Mouse (Mus musculus) liver, postnatal 0 days (tissue): Measurements from ENCODE around the gene 4931429L15Rik. TPM values are rescaled to one million over a fixed set of nuclear protein-coding genes. Genes with fewer than 3 reads are reported as not detected.
A peak's percentile ranks its signal among the peaks of the same experiment; 100 is the strongest.
"Not testable (repeated sequence)": the region's sequence is repeated elsewhere in the genome, so short reads cannot be mapped to it uniquely, and the experiment has no call there.

Experiments used
- ATAC-seq: fragments of 200-750 bp; cut with Nextera tagmentation; 2 replicates; pipeline ENCODE4 v1.8.0; 2017; ENCODE audit warnings: mild to moderate bottlenecking, moderate library complexity
- DNase-seq: peaks from one replicate; pipeline ENCODE4 v3.0.0-alpha.2; 2016
- H3K27ac ChIP-seq: fragments of 300-500 bp; sonication (generic); 2 replicates; pipeline ENCODE4 v1.5.1; 2014; ENCODE audit warnings: antibody characterized with exemption, moderate library complexity, mild to moderate bottlenecking, low read depth
- H3K27me3 ChIP-seq: fragments of 300-500 bp; sonication (generic); 2 replicates; pipeline ENCODE4 v1.6.1; 2014; ENCODE audit warnings: low read length, control low read depth, mixed read lengths; ENCODE audit not compliant: insufficient read depth
- H3K36me3 ChIP-seq: fragments of 300-500 bp; sonication (generic); replicated peaks from 2 replicates; pipeline ENCODE4 v1.6.1; 2014; ENCODE audit warnings: mild to moderate bottlenecking, control low read depth, low read length, moderate library complexity, mixed read lengths; ENCODE audit not compliant: insufficient read depth
- H3K4me1 ChIP-seq: fragments of 300-500 bp; sonication (generic); 2 replicates; pipeline ENCODE4 v1.6.1; 2014; ENCODE audit warnings: antibody characterized with exemption, mild to moderate bottlenecking, control low read depth; ENCODE audit not compliant: insufficient read depth
- H3K4me2 ChIP-seq: fragments of 300-500 bp; sonication (generic); 2 replicates; pipeline ENCODE4 v1.6.1; 2014; ENCODE audit warnings: low read depth, mild to moderate bottlenecking, low read length, moderate library complexity, mixed read lengths
- H3K4me3 ChIP-seq: fragments of 300-500 bp; sonication (generic); 2 replicates; pipeline ENCODE4 v1.5.1; 2014; ENCODE audit warnings: low read depth, low read length
- H3K9ac ChIP-seq: fragments of 300-500 bp; sonication (generic); replicated peaks from 2 replicates; pipeline ENCODE4 v1.6.1; 2014; ENCODE audit warnings: mild to moderate bottlenecking, moderate library complexity
- H3K9me3 ChIP-seq: fragments of 300-500 bp; sonication (generic); 2 replicates; pipeline ENCODE4 v1.6.1; 2016; ENCODE audit warnings: mild to moderate bottlenecking, control low read depth, low read length, mixed read lengths
- CTCF ChIP-seq: sonication (generic); IDR thresholded peaks from 2 replicates; pipeline ENCODE4 v1.5.1; 2016; ENCODE audit warnings: antibody characterized with exemption, low read depth
- EP300 ChIP-seq: IDR thresholded peaks from 2 replicates; pipeline ENCODE4 v1.6.1; 2016; ENCODE audit warnings: antibody characterized with exemption, low read depth, mild to moderate bottlenecking
- WGBS: fragments of 180-500 bp; shearing (Covaris S2); extraction: QIAGEN DNeasy Blood & Tissue Kit; methylation state at CpG from one replicate; pipeline ENCODE4 v1.1.7; 2014; ENCODE audit not compliant: insufficient replicate concordance; 5-methylcytosine and 5-hydroxymethylcytosine counted together
- polyA plus RNA-seq: library from polyadenylated mRNA; unstranded; fragments of >200 nt; fragmentation: Nextera tagmentation; extraction: Ambion mirVana; gene quantifications from 2 replicates; pipeline ENCODE4 v1.2.1, GENCODE M21; 2015

The 4931429L15Rik gene
- polyA plus RNA-seq = not detected in 2 replicates

- not testable (repeated sequence) for H3K4me3 ChIP-seq, H3K36me3 ChIP-seq, DNase-seq, H3K9me3 ChIP-seq, ATAC-seq, H3K9ac ChIP-seq, H3K4me1 ChIP-seq, H3K27me3 ChIP-seq, H3K4me2 ChIP-seq, H3K27ac ChIP-seq
- WGBS = 74% methylated on average over 6 of the region's 6 CpGs
Measured at GRCm38 (mm10) chr9:46319886-46320285, at the start of gene 4931429L15Rik. TSS of gene 4931429L15Rik (minus strand) at chr9:46319986.

DNA sequence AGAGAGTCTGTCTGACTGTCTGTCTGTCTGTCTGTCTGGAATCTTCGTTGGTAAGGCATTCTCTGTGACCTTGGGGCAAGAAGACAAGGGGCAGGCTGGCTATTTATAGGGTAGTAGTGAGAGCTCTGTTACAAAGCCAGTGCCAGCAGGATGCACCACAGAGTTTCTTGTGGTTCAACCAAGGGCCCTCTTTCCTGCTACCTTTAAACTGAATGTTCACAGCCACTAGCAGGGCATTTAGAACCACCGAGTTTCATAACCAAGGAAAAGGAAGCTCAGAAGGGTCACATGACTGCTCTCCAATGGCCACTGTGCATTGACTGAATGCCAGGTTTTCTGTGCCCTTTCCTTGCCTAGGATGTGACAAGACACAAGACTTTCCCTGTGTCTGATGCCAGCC lies 42.7 kb upstream of the 4931429L15Rik start:
- ATAC-seq = no peak

GRCm38 (mm10) chr9:46361461-46362111 lies 41.8 kb upstream of the 4931429L15Rik start:
- H3K4me1 ChIP-seq = no peaks in the 10 kb centered on the region
- ATAC-seq = no peak
- no peak overlapping the region for H3K4me3 ChIP-seq
- TF ChIP-seq CTCF = no peak
- no peak for TF ChIP-seq EP300
- H3K9me3 ChIP-seq = no peaks in the 10 kb centered on the region
- no peaks in the 10 kb centered on the region for H3K36me3 ChIP-seq
- 70% methylated on average over 11 of the region's 11 CpGs for WGBS
- H3K9ac ChIP-seq = no peak overlapping the region
- no peak for DNase-seq
- no peak overlapping the region for H3K4me2 ChIP-seq
- no peak overlapping the region for H3K27ac ChIP-seq
- no peaks in the 10 kb centered on the region for H3K27me3 ChIP-seq

More for the DNA sequence above, 42.7 kb upstream of the 4931429L15Rik start:
- 19% methylated on average over 2 of the region's 2 CpGs for WGBS
- Histone ChIP-seq H3K4me1 (no peaks in the 10 kb centered on the region), H3K9me3 (no peaks in the 10 kb centered on the region), H3K4me3 (no peak overlapping the region), H3K27ac (no peak overlapping the region), H3K36me3 (no peaks in the 10 kb centered on the region), H3K27me3 (no peaks in the 10 kb centered on the region), H3K4me2 (no peak overlapping the region), H3K9ac (no peak overlapping the region)
- DNase-seq = no peak
- TF ChIP-seq CTCF = no peak
- no peak for TF ChIP-seq EP300

- H3K4me3 ChIP-seq = no peak overlapping the region
Measured at GRCm38 (mm10) chr9:46353992-46354391, 34.2 kb upstream of the 4931429L15Rik start.

GRCm38 (mm10) chr9:46353330-46353724 lies 33.5 kb upstream of the 4931429L15Rik start:
- no peak overlapping the region for H3K9ac ChIP-seq
- WGBS = 25% methylated on average over 5 of the region's 5 CpGs
- ATAC-seq = no peak

More at GRCm38 (mm10) chr9:46353992-46354391, 34.2 kb upstream of the 4931429L15Rik start:
- Histone ChIP-seq H3K27me3 (peaks cover 3% of the 10 kb centered on the region; the same call in 1 of the 2 replicates), H3K4me1 (no peaks in the 10 kb centered on the region), H3K4me2 (no peak overlapping the region), H3K9me3 (no peaks in the 10 kb centered on the region), H3K27ac (no peak overlapping the region), H3K9ac (no peak overlapping the region), H3K36me3 (no peaks in the 10 kb centered on the region)
- peak; percentile 49 for DNase-seq
- TF ChIP-seq CTCF (peak; percentile 84), EP300 (no peak)
- 2% methylated on average over 3 of the region's 3 CpGs for WGBS
- no peak for ATAC-seq

DNA sequence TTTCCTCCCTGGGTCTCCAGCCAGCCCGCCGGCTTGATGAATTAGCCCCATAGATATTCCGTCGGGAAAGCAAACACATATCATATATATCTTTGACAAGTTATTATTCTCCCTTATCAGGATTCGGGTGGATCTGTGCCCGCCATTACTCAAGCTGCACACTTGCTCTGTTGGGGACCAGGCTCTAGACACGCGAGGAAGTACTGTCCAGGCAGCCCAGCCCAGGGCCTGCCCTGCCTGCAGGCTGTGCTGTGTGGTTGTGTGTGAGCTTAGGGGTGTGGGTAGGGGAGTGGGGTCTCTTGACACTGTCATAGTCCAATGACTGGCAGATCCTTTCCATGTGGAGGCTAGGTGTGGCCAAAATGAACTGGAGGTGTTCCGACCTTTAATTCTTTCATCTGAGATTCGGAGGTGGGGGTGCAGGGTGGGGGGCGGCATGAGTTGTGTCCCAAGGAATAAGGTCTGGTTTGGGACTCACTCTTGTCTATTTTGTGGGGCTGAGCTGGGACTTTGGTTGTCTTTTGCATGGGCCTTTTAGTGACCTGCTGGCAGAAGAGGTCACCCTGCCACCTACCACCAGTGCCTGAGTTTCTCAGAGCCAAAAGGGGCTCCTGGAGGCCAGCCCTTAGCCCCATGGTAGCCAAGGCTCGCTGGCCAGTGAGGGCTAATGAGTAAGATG lies 33.0 kb upstream of the 4931429L15Rik start:
- H3K4me1 ChIP-seq = no peaks in the 10 kb centered on the region
- no peak overlapping the region for H3K27ac ChIP-seq
- ATAC-seq (no peak), DNase-seq (no peak)
- TF ChIP-seq CTCF (no peak), EP300 (no peak)
- H3K4me2 ChIP-seq = no peak overlapping the region
- no peaks in the 10 kb centered on the region for H3K36me3 ChIP-seq
- no peak overlapping the region for H3K4me3 ChIP-seq
- no peaks in the 10 kb centered on the region for H3K9me3 ChIP-seq
- WGBS = 53% methylated on average over 12 of the region's 12 CpGs
- peaks cover 3% of the 10 kb centered on the region; the same call in 1 of the 2 replicates for H3K27me3 ChIP-seq
- no peak overlapping the region for H3K9ac ChIP-seq

More at GRCm38 (mm10) chr9:46353330-46353724, 33.5 kb upstream of the 4931429L15Rik start:
- H3K27me3 ChIP-seq = peaks cover 3% of the 10 kb centered on the region; the same call in 1 of the 2 replicates
- no peaks in the 10 kb centered on the region for H3K9me3 ChIP-seq
- no peaks in the 10 kb centered on the region for H3K36me3 ChIP-seq
- H3K4me3 ChIP-seq = no peak overlapping the region
- no peak overlapping the region for H3K4me2 ChIP-seq
- no peaks in the 10 kb centered on the region for H3K4me1 ChIP-seq
- TF ChIP-seq EP300 = no peak
- H3K27ac ChIP-seq = no peak overlapping the region
- no peak for DNase-seq
